Mouse (Mus musculus): ENCODE data around the gene Fam126a. TPM values are rescaled to one million over a fixed set of nuclear protein-coding genes. Genes with fewer than 3 reads are reported as not detected.

Gene Fam126a
- total and polyA plus RNA-seq, 3 experiments: 19.6 to 32.6 (median 22.6) TPM

- Histone ChIP-seq H3K4me1 (ENCODE audit: control insufficient read depth in 1 of 2, insufficient read depth in 2 of 2) (peaks cover 6 to 22% of the 10 kb centered on the region in 2 experiments; a peak in 3 of 4 replicates), H3K27me3 (replicated peaks) (no peaks in the 10 kb centered on the region), H3K4me2 (ENCODE audit: insufficient read depth, low read depth, poor library complexity, severe bottlenecking) (peak overlapping the region; percentile 86), H3K4me3 (replicated peaks in 1 of 3; ENCODE audit: low read depth in 2 of 3, low read length in 2 of 3, poor library complexity in 1 of 3) (no peak overlapping the region), H3K36me3 (replicated peaks in 1 of 2; ENCODE audit: control insufficient read depth in 1 of 2, insufficient read depth in 1 of 2, low read length in 1 of 2) (no peaks in the 10 kb centered on the region), H3K9me3 (replicated peaks; ENCODE audit: low read length) (peaks cover 16% of the 10 kb centered on the region), H3K79me2 (replicated peaks; ENCODE audit: control insufficient read depth, extremely low read depth, insufficient read depth, poor library complexity, severe bottlenecking) (no peaks in the 10 kb centered on the region), H3K27ac (ENCODE audit: insufficient read depth, low read depth) (peak overlapping the region; percentile 95), H3K9ac (ENCODE audit: insufficient read depth, low read depth) (peak overlapping the region; percentile 56)
- DNase-seq (ENCODE audit: extremely low read depth): peak; percentile 87
- TF ChIP-seq TBP (conservative IDR thresholded peaks at IDR 0.05; ENCODE audit: low read depth, low read length): peak; percentile 98
- peak; percentile 88 for TF ChIP-seq NELFE (IDR thresholded peaks at IDR 0.05; ENCODE audit: low read depth, low read length)
- peak; percentile 50 for TF ChIP-seq SIN3A (IDR thresholded peaks at IDR 0.05; ENCODE audit: low read length)
- TF ChIP-seq RCOR1 (conservative IDR thresholded peaks at IDR 0.05; ENCODE audit: low read depth, low read length): 0 out of 2 replicates have a peak, but pooled peaks have one; percentile 55
- peak; percentile 61 for TF ChIP-seq BHLHE40 (IDR thresholded peaks at IDR 0.05; ENCODE audit: low read depth, low read length)
- peak; percentile 97 for TF ChIP-seq MEF2A (IDR thresholded peaks at IDR 0.05; ENCODE audit: borderline replicate concordance, low read depth, low read length)
- TF ChIP-seq ETS1 (conservative IDR thresholded peaks at IDR 0.05; ENCODE audit: low read depth, low read length): peak; percentile 75
- peak; percentile 100 for TF ChIP-seq ZMIZ1 (IDR thresholded peaks at IDR 0.05; ENCODE audit: low read depth, low read length)
- no peak for TF ChIP-seq JUN (IDR thresholded peaks at IDR 0.05; ENCODE audit: insufficient read depth, low read depth, low read length)
- TF ChIP-seq MAFK (IDR thresholded peaks at IDR 0.05; ENCODE audit: insufficient replicate concordance, low read length): peak; percentile 85
- TF ChIP-seq USF2 (conservative IDR thresholded peaks at IDR 0.05; ENCODE audit: low read depth, low read length): no peak
- no peak for TF ChIP-seq MAX (IDR thresholded peaks at IDR 0.05; ENCODE audit: low read length)
- peak; percentile 65 for TF ChIP-seq IRF4 (IDR thresholded peaks at IDR 0.05; ENCODE audit: low read depth, low read length)
- TF ChIP-seq ZKSCAN1 (IDR thresholded peaks at IDR 0.05; ENCODE audit: borderline replicate concordance, low read depth, low read length): no peak
- TF ChIP-seq RAD21 (IDR thresholded peaks at IDR 0.05; ENCODE audit: low read depth, low read length): no peak; the same call in 1 of the 2 replicates
- peak; percentile 40; the same call in 1 of the 2 replicates for TF ChIP-seq TCF12 (IDR thresholded peaks at IDR 0.05; ENCODE audit: low read depth, low read length)
- TF ChIP-seq ZNF384 (IDR thresholded peaks at IDR 0.05; ENCODE audit: low read depth, low read length): peak; percentile 3; the same call in 1 of the 2 replicates
- no peak for TF ChIP-seq USF1 (IDR thresholded peaks at IDR 0.05; ENCODE audit: low read depth, low read length)
- TF ChIP-seq POLR2A (IDR thresholded peaks at IDR 0.05; ENCODE audit: low read depth, low read length): peak; percentile 89
- TF ChIP-seq POLR2AphosphoS2 (IDR thresholded peaks at IDR 0.05; ENCODE audit: low read depth, low read length): peak; percentile 98
- 0 out of 2 replicates have a peak, but pooled peaks have one; percentile 16 for TF ChIP-seq KAT2A (IDR thresholded peaks at IDR 0.05; ENCODE audit: insufficient replicate concordance, low read length)
- no peak for TF ChIP-seq CTCF (conservative IDR thresholded peaks at IDR 0.05 in 1 of 2, IDR thresholded peaks at IDR 0.05 in 1 of 2; ENCODE audit: low read depth in 2 of 2, low read length in 2 of 2)
- peak; percentile 5; the same call in 1 of the 2 replicates for TF ChIP-seq HCFC1 (IDR thresholded peaks at IDR 0.05; ENCODE audit: low read depth, low read length)
- no peak for TF ChIP-seq SMC3 (IDR thresholded peaks at IDR 0.05; ENCODE audit: low read depth, low read length)
- peak; percentile 87 for TF ChIP-seq EP300 (IDR thresholded peaks at IDR 0.05; ENCODE audit: low read length)
- peak; percentile 28; the same call in 1 of the 2 replicates for TF ChIP-seq JUND (conservative IDR thresholded peaks at IDR 0.05; ENCODE audit: low read depth, low read length)
- peak; percentile 20; the same call in 1 of the 2 replicates for TF ChIP-seq ELF1 (IDR thresholded peaks at IDR 0.05; ENCODE audit: low read depth, low read length)
- 0 out of 2 replicates have a peak, but pooled peaks have one; percentile 36 for TF ChIP-seq CHD2 (IDR thresholded peaks at IDR 0.05; ENCODE audit: low read length)
- TF ChIP-seq MAZ (IDR thresholded peaks at IDR 0.05; ENCODE audit: low read depth, low read length): peak; percentile 48; the same call in 1 of the 2 replicates
- in situ Hi-C loops (cut with MboI; ENCODE audit: low pct_ligation_motif_present, low pct_unique_long_range_greater_than_20kb, low sequenced_read_pairs) (loop anchor here (25.0 kb wide), 1 partner anchor 641 kb away; no protein-coding TSS in a partner anchor), dilution Hi-C loops (cut with MboI; ENCODE audit: extremely low pct_ligation_motif_present, extremely low pct_unique_long_range_greater_than_20kb, low sequenced_read_pairs) (no loop called here)
These were observed 23.0 kb upstream of the Fam126a start for GRCm38 (mm10) chr5:24053245-24054190.
